Mouse (Mus musculus) cortical plate, adult 2 months (tissue): ENCODE measurements around the gene Gm9376.

Source experiments
- CTCF ChIP-seq: fragments of 200-500 bp; IDR thresholded peaks from 2 replicates; pipeline ENCODE4 v1.5.1; 2011; ENCODE audit warnings: mild to moderate bottlenecking, control low read depth, low read length; ENCODE audit not compliant: insufficient read depth; ENCODE audit errors: extremely low read depth
- POLR2A ChIP-seq: fragments of 200-500 bp; IDR thresholded peaks from 2 replicates; pipeline ENCODE4 v1.6.1; 2011; ENCODE audit warnings: mild to moderate bottlenecking, low read length, control low read depth; ENCODE audit not compliant: insufficient read depth; ENCODE audit errors: extremely low read depth

GRCm38 (mm10) chr14:118304560-118304959, 37.8 kb downstream of the Gm9376 start:
- TF ChIP-seq CTCF (no peak), POLR2A (no peak)
